Mouse (Mus musculus) MEL (cell line): ENCODE measurements at regions not wholly inside any gene's neighbourhood (a gene's known extent, or its start where the extent isn't known, plus 50 kb on each side); places are given as distances from the start of the nearest gene placed in this dataset.

Experiments used
- DNase-seq: peaks from one replicate; pipeline ENCODE4 v3.0.0; 2011; ENCODE audit warnings: low read depth, low spot score
- H3K27ac ChIP-seq: 2 replicates; pipeline ENCODE4 v1.5.1; 2012; ENCODE audit warnings: low read depth, mild to moderate bottlenecking, control low read depth, low read length, moderate library complexity; ENCODE audit not compliant: control insufficient read depth
- H3K27me3 ChIP-seq, 2 experiments: fragments of 150-350 bp in 1 of 2; sonication (generic) in 1 of 2; 2 replicates each; pipeline ENCODE4 v1.6.1; 2012; ENCODE audit warnings: low read length in 2 of 2, mild to moderate bottlenecking in 2 of 2, improper control_type of control experiment in 1 of 2, moderate library complexity in 1 of 2; ENCODE audit not compliant: insufficient read depth in 2 of 2, control insufficient read depth in 1 of 2
- H3K36me3 ChIP-seq, 2 experiments: 2 replicates each; pipeline ENCODE4 v1.6.1; 2012 to 2014; ENCODE audit warnings: low read length in 2 of 2, improper control_type of control experiment in 1 of 2, inconsistent platforms in 1 of 2, mild to moderate bottlenecking in 1 of 2; ENCODE audit not compliant: insufficient read depth in 2 of 2, control insufficient read depth in 1 of 2
- H3K4me1 ChIP-seq, 2 experiments: fragments of 150-350 bp in 1 of 2; sonication (generic) in 1 of 2; 2 replicates each; pipeline ENCODE4 v1.6.1; 2012; ENCODE audit warnings: low read length in 2 of 2, improper control_type of control experiment in 1 of 2, mild to moderate bottlenecking in 1 of 2; ENCODE audit not compliant: insufficient read depth in 2 of 2, control insufficient read depth in 1 of 2
- H3K4me3 ChIP-seq, 2 experiments: fragments of 150-350 bp in 1 of 2; sonication (generic) in 1 of 2; 2 replicates each; pipeline ENCODE4 v1.5.1; 2012; ENCODE audit warnings: low read depth in 2 of 2, low read length in 2 of 2, mild to moderate bottlenecking in 2 of 2, moderate library complexity in 2 of 2, control low read depth in 1 of 2, improper control_type of control experiment in 1 of 2; ENCODE audit not compliant: control insufficient read depth in 1 of 2, insufficient read depth in 1 of 2
- H3K79me2 ChIP-seq: 2 replicates; pipeline ENCODE4 v1.6.1; 2012; ENCODE audit warnings: mild to moderate bottlenecking, low read length, moderate library complexity; ENCODE audit not compliant: control insufficient read depth, poor library complexity, insufficient read depth
- H3K9ac ChIP-seq: 2 replicates; pipeline ENCODE4 v1.6.1; 2012; ENCODE audit warnings: low read depth, mild to moderate bottlenecking, control low read depth, low read length, moderate library complexity; ENCODE audit not compliant: control insufficient read depth, poor library complexity, severe bottlenecking
- H3K9me3 ChIP-seq: fragments of 150-350 bp; sonication (generic); replicated peaks from 2 replicates; pipeline ENCODE4 v1.6.1; 2012; ENCODE audit warnings: mild to moderate bottlenecking, low read length, improper control_type of control experiment, moderate library complexity; ENCODE audit not compliant: insufficient read depth
- BHLHE40 ChIP-seq: IDR thresholded peaks from 2 replicates; pipeline ENCODE4 v1.6.1; 2012; ENCODE audit warnings: low read depth, mild to moderate bottlenecking, inconsistent platforms, low read length, improper control_type of control experiment, borderline replicate concordance
- CTCF ChIP-seq, 3 experiments: IDR thresholded peaks in 2 of 3; conservative IDR thresholded peaks in 1 of 3; 2 replicates each; pipeline ENCODE4 v1.5.1; 2011 to 2012; ENCODE audit warnings: low read length in 3 of 3, low read depth in 2 of 3, mild to moderate bottlenecking in 2 of 3, improper control_type of control experiment in 1 of 3, inconsistent platforms in 1 of 3, mixed read lengths in 1 of 3, moderate library complexity in 1 of 3; ENCODE audit not compliant: control insufficient read depth in 1 of 3, insufficient read depth in 1 of 3, poor library complexity in 1 of 3, severe bottlenecking in 1 of 3
- JUND ChIP-seq: IDR thresholded peaks from 2 replicates; pipeline ENCODE4 v1.6.1; 2011; ENCODE audit warnings: low read depth, mild to moderate bottlenecking, improper control_type of control experiment, low read length
- KAT2A ChIP-seq: conservative IDR thresholded peaks from 2 replicates; pipeline ENCODE4 v1.6.1; 2012; ENCODE audit warnings: low read depth, low read length, improper control_type of control experiment, inconsistent platforms
- MAZ ChIP-seq: IDR thresholded peaks from 2 replicates; pipeline ENCODE4 v1.6.1; 2012; ENCODE audit warnings: low read depth, mild to moderate bottlenecking, inconsistent platforms, low read length, improper control_type of control experiment
- MYB ChIP-seq: IDR thresholded peaks from 2 replicates; pipeline ENCODE4 v1.6.1; 2011; ENCODE audit warnings: mild to moderate bottlenecking, low read depth, low read length, improper control_type of control experiment
- NRF1 ChIP-seq: IDR thresholded peaks from 2 replicates; pipeline ENCODE4 v1.6.1; 2014; ENCODE audit warnings: low read depth, mild to moderate bottlenecking, inconsistent platforms, low read length, improper control_type of control experiment, moderate library complexity; ENCODE audit not compliant: poor library complexity, insufficient read depth, severe bottlenecking
- POLR2AphosphoS5 ChIP-seq: IDR thresholded peaks from 2 replicates; pipeline ENCODE4 v1.6.1; 2012; ENCODE audit warnings: low read depth, borderline replicate concordance, mild to moderate bottlenecking, inconsistent platforms, low read length, moderate library complexity, mixed read lengths
- RAD21 ChIP-seq: IDR thresholded peaks from 2 replicates; pipeline ENCODE4 v1.6.1; 2011; ENCODE audit warnings: mild to moderate bottlenecking, low read depth, low read length, improper control_type of control experiment
- RCOR1 ChIP-seq: IDR thresholded peaks from 2 replicates; pipeline ENCODE4 v1.6.1; 2012; ENCODE audit warnings: low read depth, mild to moderate bottlenecking, inconsistent platforms, low read length, improper control_type of control experiment
- TAL1 ChIP-seq: IDR thresholded peaks from 2 replicates; pipeline ENCODE4 v1.6.1; 2012; ENCODE audit warnings: mild to moderate bottlenecking, inconsistent platforms, low read length, moderate library complexity, mixed read lengths
- TBP ChIP-seq: IDR thresholded peaks from 2 replicates; pipeline ENCODE4 v1.8.0; 2011; ENCODE audit warnings: low read depth, low read length, improper control_type of control experiment
- USF1 ChIP-seq: IDR thresholded peaks from 2 replicates; pipeline ENCODE4 v1.6.1; 2014; ENCODE audit warnings: low read depth, mild to moderate bottlenecking, inconsistent platforms, low read length, improper control_type of control experiment, moderate library complexity
- USF2 ChIP-seq, 2 experiments: IDR thresholded peaks; 2 replicates each; pipeline ENCODE4 v1.6.1; 2011 to 2012; ENCODE audit warnings: improper control_type of control experiment in 2 of 2, low read length in 2 of 2, borderline replicate concordance in 1 of 2, inconsistent platforms in 1 of 2, low read depth in 1 of 2, mild to moderate bottlenecking in 1 of 2; ENCODE audit not compliant: insufficient read depth in 1 of 2
- ZNF384 ChIP-seq: IDR thresholded peaks from 2 replicates; pipeline ENCODE4 v1.6.1; 2012; ENCODE audit warnings: low read depth, mild to moderate bottlenecking, inconsistent platforms, low read length, improper control_type of control experiment

- Histone ChIP-seq H3K36me3 (no peaks in the 10 kb centered on the region), H3K27me3 (no peaks in the 10 kb centered on the region), H3K27ac (no peak overlapping the region), H3K4me3 (no peak overlapping the region), H3K9ac (no peak overlapping the region), H3K9me3 (no peaks in the 10 kb centered on the region), H3K4me1 (no peaks in the 10 kb centered on the region), H3K79me2 (no peaks in the 10 kb centered on the region)
- TF ChIP-seq BHLHE40 (no peak), POLR2AphosphoS5 (no peak), RAD21 (no peak), USF2 (IDR thresholded peaks at IDR 0.05; ENCODE audit: borderline replicate concordance in 1 of 2, insufficient read depth in 1 of 2, low read depth in 1 of 2, low read length in 2 of 2) (no peak), KAT2A (no peak), TAL1 (no peak), MAZ (no peak), JUND (no peak), ZNF384 (no peak)
- no peak for DNase-seq
Observed at GRCm38 (mm10) chr4:55723124-55723523, 190.9 kb upstream of the Klf4 start.

GRCm38 (mm10) chr4:55722388-55722787 is 190.1 kb upstream of the Klf4 start:
- H3K9ac ChIP-seq = no peak overlapping the region
- no peaks in the 10 kb centered on the region for H3K36me3 ChIP-seq
- H3K27ac ChIP-seq = no peak overlapping the region
- no peak overlapping the region for H3K4me3 ChIP-seq
- TF ChIP-seq MYB (no peak), RCOR1 (no peak), CTCF (IDR thresholded peaks at IDR 0.05 in 2 of 3, conservative IDR thresholded peaks at IDR 0.05 in 1 of 3; ENCODE audit: control insufficient read depth in 1 of 3, insufficient read depth in 1 of 3, low read depth in 2 of 3, low read length in 3 of 3, poor library complexity in 1 of 3, severe bottlenecking in 1 of 3) (no peak), JUND (no peak), TAL1 (no peak), ZNF384 (no peak), MAZ (no peak), NRF1 (no peak), TBP (no peak), USF1 (no peak)
- H3K4me1 ChIP-seq = no peaks in the 10 kb centered on the region
- no peak for DNase-seq
- H3K9me3 ChIP-seq = no peaks in the 10 kb centered on the region
- H3K27me3 ChIP-seq = no peaks in the 10 kb centered on the region
- no peaks in the 10 kb centered on the region for H3K79me2 ChIP-seq
